Mouse (Mus musculus): ENCODE results near the gene Ppox.

The Ppox gene

GRCm38 (mm10) chr1:171285096-171285892, 4.3 kb upstream of the Ppox start:
- in situ Hi-C loops (cut with MboI, MseI): no loop called here

GRCm38 (mm10) chr1:171284491-171284890, 3.5 kb upstream of the Ppox start:
- in situ Hi-C loops (cut with MboI, MseI): no loop called here

GRCm38 (mm10) chr1:171283188-171284160, 2.5 kb upstream of the Ppox start:
- in situ Hi-C loops (cut with MboI, MseI): no loop called here

- in situ Hi-C loops (cut with MboI, MseI): no loop called here
Observed at GRCm38 (mm10) chr1:171282086-171282805, 1.3 kb upstream of the Ppox start.

- in situ Hi-C loops (cut with MboI, MseI): no loop called here
Observed at GRCm38 (mm10) chr1:171281528-171281923, 540 bp upstream of the Ppox start.

- in situ Hi-C loops (cut with MboI, MseI): no loop called here
Observed at GRCm38 (mm10) chr1:171280250-171280915, 603 bp downstream of the Ppox start.

GRCm38 (mm10) chr1:171279721-171280120, 1.3 kb downstream of the Ppox start:
- in situ Hi-C loops (cut with MboI, MseI): no loop called here

GRCm38 (mm10) chr1:171279012-171279705, 1.8 kb downstream of the Ppox start:
- in situ Hi-C loops (cut with MboI, MseI): no loop called here

- in situ Hi-C loops (cut with MboI, MseI): no loop called here
Observed at GRCm38 (mm10) chr1:171278436-171278835, 2.5 kb downstream of the Ppox start.

- in situ Hi-C loops (cut with MboI, MseI): no loop called here
Observed at GRCm38 (mm10) chr1:171277736-171278135, 3.2 kb downstream of the Ppox start.

- in situ Hi-C loops (cut with MboI, MseI): no loop called here
Observed at GRCm38 (mm10) chr1:171276110-171276748, 4.8 kb downstream of the Ppox start.

GRCm38 (mm10) chr1:171275144-171275734, 5.7 kb downstream of the Ppox start:
- in situ Hi-C loops (cut with MboI, MseI): no loop called here

- in situ Hi-C loops (cut with MboI, MseI): no loop called here
Observed at GRCm38 (mm10) chr1:171274171-171274570, 6.8 kb downstream of the Ppox start.

- in situ Hi-C loops (cut with MboI, MseI): no loop called here
Observed at GRCm38 (mm10) chr1:171272086-171272485, 8.9 kb downstream of the Ppox start.

- in situ Hi-C loops (cut with MboI, MseI): no loop called here
Observed at GRCm38 (mm10) chr1:171271622-171272021, 9.4 kb downstream of the Ppox start.

GRCm38 (mm10) chr1:171271196-171271595, 9.8 kb downstream of the Ppox start:
- in situ Hi-C loops (cut with MboI, MseI): no loop called here

- in situ Hi-C loops (cut with MboI, MseI): no loop called here
Observed at GRCm38 (mm10) chr1:171270573-171270900, 10.4 kb downstream of the Ppox start.

GRCm38 (mm10) chr1:171269848-171270572, 11.0 kb downstream of the Ppox start, which contains the start of gene B4galt3:
Gene B4galt3, plus strand, starts transcription at chr1:171270328.
- in situ Hi-C loops (cut with MboI, MseI): loop anchor here (10.0 kb wide), 1 partner anchor 155 kb away; the partner anchor contains the start of gene Cfap126

- in situ Hi-C loops (cut with MboI, MseI): loop anchor here (10.0 kb wide), 1 partner anchor 154 kb away; the partner anchor contains the start of gene Cfap126
Observed at GRCm38 (mm10) chr1:171268341-171268740, 12.6 kb downstream of the Ppox start.

Data from regulatory T cell (primary cell).